Mouse (Mus musculus) cortical plate, adult 2 months (tissue): ENCODE data around the gene Slc50a1.

Experiments
- CTCF ChIP-seq: fragments of 200-500 bp; IDR thresholded peaks from 2 replicates; pipeline ENCODE4 v1.5.1; 2011; ENCODE audit warnings: mild to moderate bottlenecking, control low read depth, low read length; ENCODE audit not compliant: insufficient read depth; ENCODE audit errors: extremely low read depth
- POLR2A ChIP-seq: fragments of 200-500 bp; IDR thresholded peaks from 2 replicates; pipeline ENCODE4 v1.6.1; 2011; ENCODE audit warnings: mild to moderate bottlenecking, low read length, control low read depth; ENCODE audit not compliant: insufficient read depth; ENCODE audit errors: extremely low read depth

DNA sequence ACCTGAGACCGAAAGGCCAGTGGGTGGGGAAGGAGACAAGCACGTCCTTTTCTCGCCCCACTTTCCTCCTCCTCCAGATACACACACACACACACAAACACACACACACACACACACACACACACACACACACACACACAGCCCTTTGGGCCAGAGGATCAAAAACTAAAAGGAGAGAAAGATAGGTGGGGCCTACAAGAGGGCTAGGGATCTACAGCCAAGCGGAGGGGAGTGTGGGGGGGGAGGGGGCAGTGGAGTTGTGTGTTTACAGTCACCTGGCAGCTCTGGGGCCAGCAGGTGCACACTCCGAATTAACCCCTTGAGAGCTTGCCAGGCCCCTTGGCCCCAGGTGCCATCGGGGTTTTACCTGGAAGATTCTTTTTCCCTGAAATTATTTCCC, 37.8 kb downstream of the Slc50a1 start:
- TF ChIP-seq CTCF (no peak), POLR2A (no peak)
